Mouse (Mus musculus) CD4-positive helper T cell, adult 2 months (primary cell): Measurements from ENCODE around the gene Il9r.

ENCODE experiments used
- DNase-seq: peaks from one replicate; pipeline ENCODE4 v3.0.0-alpha.2; 2012; ENCODE audit warnings: low read depth, missing footprints, low spot score

Gene Il9r

GRCm38 (mm10) chr11:32160341-32160740, 39.7 kb downstream of the Il9r start:
- no peak for DNase-seq

GRCm38 (mm10) chr11:32159176-32159575, 40.9 kb downstream of the Il9r start:
- no peak for DNase-seq

GRCm38 (mm10) chr11:32157791-32158594, 42.1 kb downstream of the Il9r start:
- no peak for DNase-seq

GRCm38 (mm10) chr11:32156854-32157630, 43.0 kb downstream of the Il9r start:
- no peak for DNase-seq

- DNase-seq: no peak
Measured at GRCm38 (mm10) chr11:32153216-32153615, 46.9 kb downstream of the Il9r start.

GRCm38 (mm10) chr11:32152814-32153213, 47.3 kb downstream of the Il9r start:
- no peak for DNase-seq

GRCm38 (mm10) chr11:32151243-32151642, 48.8 kb downstream of the Il9r start:
- no peak for DNase-seq

GRCm38 (mm10) chr11:32149605-32150004, 50.5 kb downstream of the Il9r start:
- DNase-seq: no peak

- no peak for DNase-seq
Measured at GRCm38 (mm10) chr11:32142771-32143170, 57.3 kb downstream of the Il9r start.

- DNase-seq: no peak
Measured at GRCm38 (mm10) chr11:32141627-32142586, 58.2 kb downstream of the Il9r start.

GRCm38 (mm10) chr11:32141034-32141433, 59.0 kb downstream of the Il9r start:
- peak; percentile 71 for DNase-seq

GRCm38 (mm10) chr11:32139528-32139961, 60.5 kb downstream of the Il9r start:
- DNase-seq: peak; percentile 60

- no peak for DNase-seq
Measured at GRCm38 (mm10) chr11:32138614-32138964, 61.5 kb downstream of the Il9r start.

- DNase-seq: peak; percentile 66
Measured at GRCm38 (mm10) chr11:32137719-32138613, 62.1 kb downstream of the Il9r start.
